Mouse (Mus musculus): ENCODE results near the gene Acvrl1. TPM values are rescaled to one million over a fixed set of nuclear protein-coding genes. Genes with fewer than 3 reads are reported as not detected.

Gene Acvrl1
- total RNA-seq, 2 experiments from 2014 or later, result 0.08 to 23.1 TPM

DNA sequence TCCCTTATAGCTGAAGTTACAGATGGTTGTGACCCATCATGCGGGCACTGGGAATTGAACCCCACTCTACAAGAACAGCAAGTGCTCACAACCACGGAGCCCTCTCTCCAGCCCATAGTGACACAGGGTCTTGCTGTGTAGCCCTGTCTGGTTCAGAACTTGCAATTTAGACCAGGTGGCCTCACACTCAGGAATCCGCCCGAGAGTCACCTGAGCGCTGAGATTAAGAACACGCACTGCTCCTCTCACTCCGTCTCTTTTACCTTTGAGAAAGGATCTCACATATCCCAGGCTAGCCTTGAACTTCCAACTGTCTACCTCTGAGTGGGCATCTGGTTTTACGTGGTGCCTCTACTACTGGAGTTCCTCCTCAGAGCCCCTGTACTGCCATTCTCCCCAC is 56.0 kb downstream of the Acvrl1 start:
- no peak for ATAC-seq (replicated peaks; ENCODE audit: low FRiP score, poor library complexity, severe bottlenecking)

GRCm38 (mm10) chr15:101185549-101185948 is 57.2 kb downstream of the Acvrl1 start:
- no peak for ATAC-seq (replicated peaks; ENCODE audit: low FRiP score, poor library complexity, severe bottlenecking)

DNA sequence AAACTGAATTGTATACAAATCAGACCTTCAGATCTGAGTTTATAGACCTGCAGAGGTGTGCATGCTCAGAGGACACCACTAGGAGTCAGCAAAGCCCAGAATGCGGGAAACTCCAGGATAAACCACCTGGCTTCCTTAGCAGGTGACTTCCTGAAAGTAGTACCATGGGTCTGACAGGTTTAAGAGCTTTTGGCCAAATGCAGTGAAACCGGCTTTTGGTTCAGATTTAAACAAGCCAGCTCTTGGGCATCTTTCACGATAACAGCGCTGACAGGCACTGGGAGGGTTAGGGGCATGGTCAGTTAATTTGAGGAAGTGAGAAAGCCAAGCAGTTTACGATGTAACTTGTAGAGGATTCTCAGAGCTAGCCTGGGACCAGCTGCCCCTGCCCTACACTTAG is 59.6 kb downstream of the Acvrl1 start:
- ATAC-seq (replicated peaks; ENCODE audit: low FRiP score, poor library complexity, severe bottlenecking), result no peak

DNA sequence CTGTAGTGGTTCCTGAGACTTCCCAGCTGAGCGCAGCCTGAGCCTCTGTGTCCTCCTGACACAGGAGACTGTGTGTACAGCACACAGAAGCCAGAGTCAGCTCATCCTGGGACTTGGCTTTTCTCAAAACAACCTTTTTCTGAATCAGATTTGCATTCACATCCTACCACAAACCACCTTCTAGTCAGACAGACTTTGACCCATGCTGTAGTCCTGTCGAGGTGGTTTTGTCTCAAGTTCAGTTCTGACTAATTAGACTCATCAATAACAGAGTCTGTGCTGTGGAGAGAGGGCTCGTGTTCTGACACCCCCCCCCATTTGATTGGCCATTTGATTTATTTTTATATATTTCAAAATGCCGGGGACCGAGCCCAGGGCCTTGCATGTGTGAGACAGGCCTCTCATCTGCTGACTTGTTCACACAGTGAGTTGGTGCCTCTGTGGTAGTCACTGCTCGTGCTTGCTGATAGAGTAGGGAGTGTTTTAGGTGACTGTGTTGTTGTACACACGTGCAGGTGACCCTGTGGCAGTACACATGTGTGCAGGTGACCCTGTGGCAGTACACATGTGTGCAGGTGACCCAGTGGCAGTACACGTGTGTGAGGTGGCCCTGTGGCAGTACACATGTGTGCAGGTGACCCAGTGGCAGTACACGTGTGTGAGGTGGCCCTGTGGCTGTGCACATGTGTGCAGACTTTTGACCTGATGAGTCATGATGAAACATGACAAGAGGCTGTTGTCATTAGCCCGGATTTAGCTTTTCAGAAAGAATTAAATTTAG is 61.8 kb downstream of the Acvrl1 start:
- ATAC-seq (replicated peaks; ENCODE audit: low FRiP score, poor library complexity, severe bottlenecking), result no peak

GRCm38 (mm10) chr15:101190762-101191150 is 62.4 kb downstream of the Acvrl1 start:
- no peak for ATAC-seq (replicated peaks; ENCODE audit: low FRiP score, poor library complexity, severe bottlenecking)

GRCm38 (mm10) chr15:101191459-101192259 is 63.3 kb downstream of the Acvrl1 start:
- ATAC-seq (replicated peaks; ENCODE audit: low FRiP score, poor library complexity, severe bottlenecking), result no peak

- ATAC-seq (replicated peaks; ENCODE audit: low FRiP score, poor library complexity, severe bottlenecking), result no peak
Observed at GRCm38 (mm10) chr15:101192260-101192640, 63.9 kb downstream of the Acvrl1 start.

- no peak for ATAC-seq (replicated peaks; ENCODE audit: low FRiP score, poor library complexity, severe bottlenecking)
Observed at GRCm38 (mm10) chr15:101192651-101193050, 64.3 kb downstream of the Acvrl1 start.

DNA sequence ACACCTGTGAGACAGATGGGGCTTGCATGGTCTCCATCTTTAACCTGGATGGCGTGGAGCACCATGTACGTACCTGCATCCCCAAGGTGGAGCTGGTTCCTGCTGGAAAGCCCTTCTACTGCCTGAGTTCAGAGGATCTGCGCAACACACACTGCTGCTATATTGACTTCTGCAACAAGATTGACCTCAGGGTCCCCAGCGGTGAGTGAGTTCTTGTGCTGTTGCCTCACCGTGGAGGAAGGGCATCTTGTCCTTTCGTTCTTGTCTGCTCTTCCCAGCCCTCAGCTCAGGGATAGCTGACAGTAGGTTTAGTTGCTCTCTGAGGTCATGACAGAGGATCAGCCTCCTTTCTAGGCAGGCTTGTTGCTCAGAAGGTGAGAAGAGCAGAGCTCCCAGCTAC is 65.6 kb downstream of the Acvrl1 start:
- no peak for ATAC-seq (replicated peaks; ENCODE audit: low FRiP score, poor library complexity, severe bottlenecking)

Other genes with a start within 250 kb of the Acvrl1 start
- gene Gm47841, start 81.1 kb upstream of the Acvrl1 start, total RNA-seq (2015; ENCODE audit: low replicate concordance), result not detected in 2 replicates
- not detected in 2 replicates for gene Gm47841, start 81.1 kb upstream of the Acvrl1 start, total RNA-seq (2017; ENCODE audit: low replicate concordance)
- not detected in 2 replicates for gene Fignl2, start 50.0 kb upstream of the Acvrl1 start, total RNA-seq (2015; ENCODE audit: low replicate concordance)
- not detected in 2 replicates for gene Fignl2, start 50.0 kb upstream of the Acvrl1 start, total RNA-seq (2017; ENCODE audit: low replicate concordance)
- gene Ankrd33, start 12.8 kb upstream of the Acvrl1 start, total RNA-seq (2015; ENCODE audit: low replicate concordance), result not detected in 2 replicates
- gene Ankrd33, start 12.8 kb upstream of the Acvrl1 start, total RNA-seq (2017; ENCODE audit: low replicate concordance), result not detected in 2 replicates
- 0.84 and 1.8 TPM in 2 replicates for gene Acvr1b, start 45.5 kb downstream of the Acvrl1 start, total RNA-seq (2015; ENCODE audit: low replicate concordance)
- 1.2 and 1.4 TPM in 2 replicates for gene Acvr1b, start 45.5 kb downstream of the Acvrl1 start, total RNA-seq (2017; ENCODE audit: low replicate concordance)
- not detected in 2 replicates for gene Grasp, start 95.7 kb downstream of the Acvrl1 start, total RNA-seq (2015; ENCODE audit: low replicate concordance)
- gene Grasp, start 95.7 kb downstream of the Acvrl1 start, total RNA-seq (2017; ENCODE audit: low replicate concordance), result not detected in 2 replicates
- 2.9 and 5.0 TPM in 2 replicates for gene Nr4a1, start 125.7 kb downstream of the Acvrl1 start, total RNA-seq (2015; ENCODE audit: low replicate concordance)
- gene Nr4a1, start 125.7 kb downstream of the Acvrl1 start, total RNA-seq (2017; ENCODE audit: low replicate concordance), result 1.0 and 9.4 TPM in 2 replicates
- gene Atg101, start 155.8 kb downstream of the Acvrl1 start, total RNA-seq (2015; ENCODE audit: low replicate concordance), result 1.4 TPM in 1 of 2 replicates, not detected in the other
- 5.8 and 11.4 TPM in 2 replicates for gene Atg101, start 155.8 kb downstream of the Acvrl1 start, total RNA-seq (2017; ENCODE audit: low replicate concordance)
- not detected in 2 replicates for gene 6030408B16Rik, start 164.7 kb downstream of the Acvrl1 start, total RNA-seq (2015; ENCODE audit: low replicate concordance)
- not detected in 2 replicates for gene 6030408B16Rik, start 164.7 kb downstream of the Acvrl1 start, total RNA-seq (2017; ENCODE audit: low replicate concordance)
- gene Krt80, start 241.6 kb downstream of the Acvrl1 start, total RNA-seq (2015; ENCODE audit: low replicate concordance), result 0.42 and 4.7 TPM in 2 replicates
- 0.90 and 2.5 TPM in 2 replicates for gene Krt80, start 241.6 kb downstream of the Acvrl1 start, total RNA-seq (2017; ENCODE audit: low replicate concordance)